Mouse (Mus musculus) right cerebral cortex, adult 2 months (tissue): Measurements from ENCODE around the gene Olfr51.
A peak's percentile ranks its signal among the peaks of the same experiment; 100 is the strongest.
"Not testable (repeated sequence)": the region's sequence is repeated elsewhere in the genome, so short reads cannot be mapped to it uniquely, and the experiment has no call there.

Source experiments
- DNase-seq, 2 experiments: peaks; one replicate each; pipeline ENCODE4 v3.0.0; 2021 to 2022; ENCODE audit warnings: low spot score in 2 of 2

Olfr51 gene

DNA sequence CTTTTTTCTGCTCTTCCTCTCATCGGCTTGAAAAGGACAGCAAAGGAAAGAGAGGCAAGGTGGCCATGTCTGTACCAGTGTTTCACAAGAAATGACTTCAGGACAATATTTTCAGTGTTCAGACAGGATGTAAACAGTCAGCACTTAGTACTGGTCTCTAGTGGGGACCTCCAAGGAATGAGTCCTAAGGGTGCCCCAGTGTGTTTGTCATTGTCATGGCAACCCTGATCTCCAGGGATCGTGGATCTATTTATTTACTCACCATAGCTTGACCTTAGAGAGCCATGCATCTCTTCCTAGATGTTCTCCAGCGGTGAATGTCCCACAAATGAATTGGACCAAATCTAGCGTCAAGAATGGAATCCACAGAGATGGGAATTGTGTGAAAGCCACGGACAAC lies at the start of gene Olfr51:
Gene Olfr51 (plus strand): TSS at position 301 of the 400 bp plus-strand sequence.
- no peak for DNase-seq

GRCm38 (mm10) chr11:50953665-50954064 lies 49.7 kb upstream of the Olfr51 start, which contains the start of gene Prop1:
TSS of gene Prop1 (minus strand) at chr11:50953765.
- no peak for DNase-seq

DNA sequence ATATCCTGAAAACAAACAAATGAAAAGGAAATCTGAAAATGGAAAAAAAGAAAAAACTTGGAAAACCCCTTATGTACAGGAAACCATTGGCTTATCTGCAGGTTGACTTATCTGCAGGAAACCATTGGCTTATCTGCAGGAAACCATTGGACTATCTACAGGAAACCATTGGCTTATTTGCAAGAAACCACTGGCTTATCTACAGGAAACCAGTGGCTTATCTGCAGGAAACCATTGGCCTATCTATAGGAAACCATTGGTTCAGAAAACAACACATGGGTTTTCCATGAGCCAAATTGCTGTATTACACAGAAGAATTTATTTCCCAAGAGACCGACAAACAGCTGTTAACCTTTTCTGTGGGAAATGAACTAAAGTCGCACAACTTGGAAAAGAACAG lies 38.5 kb upstream of the Olfr51 start:
- no peak for DNase-seq

- DNase-seq: no peak
These were observed 37.2 kb upstream of the Olfr51 start, which contains the start of gene Olfr1378 for GRCm38 (mm10) chr11:50966230-50966629. TSS of gene Olfr1378 (plus strand) at chr11:50966530.

- no peak for DNase-seq
These were observed 26.2 kb upstream of the Olfr51 start for GRCm38 (mm10) chr11:50977216-50977615.

GRCm38 (mm10) chr11:50981667-50982066 lies 21.7 kb upstream of the Olfr51 start, which contains the start of gene Olfr1377:
TSS of gene Olfr1377 (plus strand) at chr11:50981967.
- DNase-seq: no peak

DNA sequence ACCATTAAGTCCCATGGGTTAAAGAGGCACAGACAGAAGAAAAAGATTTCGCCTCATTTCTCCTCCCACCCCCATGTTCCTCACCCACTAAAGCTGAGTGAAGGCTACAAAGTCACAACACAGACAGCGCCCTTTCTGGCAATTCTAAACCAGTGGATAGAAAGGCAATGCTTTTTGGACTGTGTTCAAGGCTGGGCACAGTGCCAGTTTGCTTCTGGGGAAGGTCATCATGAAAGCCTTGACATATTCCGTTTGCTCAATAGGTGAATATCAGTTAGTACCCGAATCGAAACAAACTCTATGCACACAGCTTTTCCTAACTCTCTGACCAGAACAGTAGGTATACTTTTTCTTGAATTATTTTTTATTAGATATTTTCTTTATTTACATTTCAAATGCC lies 8.4 kb downstream of the Olfr51 start:
- no peak for DNase-seq

GRCm38 (mm10) chr11:51013936-51014335 lies 10.5 kb downstream of the Olfr51 start, which contains the start of gene Olfr54:
TSS of gene Olfr54 (plus strand) at chr11:51014236.
- DNase-seq: no peak

DNA sequence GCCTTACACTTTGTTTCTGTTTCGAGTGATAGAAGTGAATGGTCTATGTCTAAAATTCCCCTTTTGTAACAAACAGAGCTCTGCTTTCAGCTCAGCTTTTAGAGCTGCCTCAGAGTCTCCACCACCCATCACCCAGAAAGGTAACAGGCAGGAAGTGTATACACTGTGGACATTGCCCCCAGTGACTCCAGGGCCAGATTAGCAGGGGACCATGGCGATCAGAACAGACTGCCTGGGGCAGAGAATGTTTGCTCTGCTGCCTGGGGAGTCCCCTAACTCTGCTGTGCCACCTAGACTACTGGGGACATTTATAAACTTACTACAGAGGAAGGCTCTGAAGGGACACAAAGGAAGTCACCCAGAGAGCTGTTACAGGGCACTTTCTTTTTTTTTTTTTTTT lies 12.9 kb downstream of the Olfr51 start:
- DNase-seq: no peak

GRCm38 (mm10) chr11:51026811-51027210 lies 23.4 kb downstream of the Olfr51 start:
- DNase-seq: not testable (repeated sequence)

GRCm38 (mm10) chr11:51029381-51029780 lies 26.0 kb downstream of the Olfr51 start:
- DNase-seq: not testable (repeated sequence)

GRCm38 (mm10) chr11:51030225-51030624 lies 26.8 kb downstream of the Olfr51 start:
- DNase-seq: no peak

DNA sequence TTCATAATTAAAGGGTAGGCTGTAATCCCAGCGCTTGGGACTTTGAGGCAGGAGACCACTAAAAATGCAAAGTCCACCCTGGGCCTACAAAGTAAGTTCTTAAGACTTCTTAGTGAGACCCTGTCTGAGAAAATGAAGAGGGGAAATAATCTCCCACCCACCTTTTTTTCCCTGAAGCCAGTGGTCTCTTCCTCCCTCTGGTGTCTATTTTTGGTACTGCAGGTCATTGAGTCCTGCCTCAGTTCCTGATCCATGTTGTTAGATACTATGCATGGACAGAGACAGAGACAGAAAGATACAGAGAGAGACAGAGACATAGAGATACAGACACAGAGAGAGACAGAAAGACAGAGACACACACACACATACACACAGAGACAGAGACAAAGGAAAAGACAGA lies 29.5 kb downstream of the Olfr51 start:
- DNase-seq: peak in 1 of 2 experiments; percentile 24

GRCm38 (mm10) chr11:51034141-51034540 lies 30.7 kb downstream of the Olfr51 start:
- not testable (repeated sequence) for DNase-seq

DNA sequence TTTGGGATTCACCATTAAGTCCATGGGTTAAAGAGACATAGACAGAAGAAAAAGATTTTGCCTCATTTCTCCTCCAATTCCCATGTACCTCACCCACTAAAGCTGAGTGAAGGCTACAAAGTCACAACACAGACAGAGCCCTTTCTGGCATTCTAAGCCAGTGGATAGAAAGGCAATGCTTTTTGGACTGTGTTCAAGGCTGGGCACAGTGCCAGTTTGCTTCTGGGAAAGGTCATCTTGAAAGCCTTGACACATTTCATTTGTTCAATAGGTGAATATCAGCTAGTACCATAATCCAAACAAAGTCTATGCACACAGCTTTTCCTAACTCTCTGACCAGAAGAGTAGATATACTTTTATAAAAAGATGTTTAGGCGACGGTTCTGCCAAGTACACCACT lies 32.6 kb downstream of the Olfr51 start:
- no peak for DNase-seq

DNA sequence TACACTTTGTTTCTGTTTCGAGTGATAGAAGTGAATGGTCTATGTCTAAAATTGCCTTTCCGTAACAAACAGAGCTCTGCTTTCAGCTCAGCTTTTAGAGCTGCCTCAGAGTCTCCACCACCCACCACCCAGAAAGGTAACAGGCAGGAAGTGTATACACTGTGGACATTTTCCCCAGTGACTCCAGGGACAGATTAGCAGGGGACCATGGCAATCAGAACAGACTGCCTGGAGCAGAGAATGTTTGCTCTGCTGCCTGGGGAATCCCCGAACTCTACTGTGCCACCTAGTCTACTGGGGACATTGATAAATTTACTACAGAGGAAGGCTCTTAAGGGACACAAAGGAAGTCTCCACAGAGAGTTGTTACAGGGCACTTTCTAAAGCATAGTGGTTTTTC lies 41.4 kb downstream of the Olfr51 start:
- not testable (repeated sequence) for DNase-seq

DNA sequence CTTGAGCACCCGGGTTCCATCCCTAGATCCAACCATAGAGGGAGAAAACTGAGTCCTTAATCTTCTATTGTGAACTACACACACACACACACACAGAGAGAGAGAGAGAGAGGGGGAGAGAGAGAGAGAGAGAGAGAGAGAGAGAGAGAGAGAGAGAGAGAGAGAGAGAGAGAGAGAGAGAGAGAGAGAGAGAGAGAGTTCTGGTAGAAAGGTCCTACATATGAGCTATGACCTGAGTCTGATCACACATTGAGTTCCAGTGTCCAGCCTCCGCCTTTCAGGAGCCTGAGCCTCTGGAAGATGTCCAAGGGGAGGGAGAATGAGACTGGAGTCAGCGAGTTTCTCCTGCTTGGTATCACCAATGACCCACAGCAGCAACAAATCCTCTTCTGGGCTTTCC lies 44.4 kb downstream of the Olfr51 start, which contains the start of gene Olfr1375:
Gene Olfr1375 (plus strand): TSS at position 301 of the 400 bp plus-strand sequence.
- DNase-seq: not testable (repeated sequence)

GRCm38 (mm10) chr11:51051678-51052077 lies 48.3 kb downstream of the Olfr51 start:
- no peak for DNase-seq

- no peak for DNase-seq
These were observed 49.8 kb downstream of the Olfr51 start for GRCm38 (mm10) chr11:51053230-51053629.

DNA sequence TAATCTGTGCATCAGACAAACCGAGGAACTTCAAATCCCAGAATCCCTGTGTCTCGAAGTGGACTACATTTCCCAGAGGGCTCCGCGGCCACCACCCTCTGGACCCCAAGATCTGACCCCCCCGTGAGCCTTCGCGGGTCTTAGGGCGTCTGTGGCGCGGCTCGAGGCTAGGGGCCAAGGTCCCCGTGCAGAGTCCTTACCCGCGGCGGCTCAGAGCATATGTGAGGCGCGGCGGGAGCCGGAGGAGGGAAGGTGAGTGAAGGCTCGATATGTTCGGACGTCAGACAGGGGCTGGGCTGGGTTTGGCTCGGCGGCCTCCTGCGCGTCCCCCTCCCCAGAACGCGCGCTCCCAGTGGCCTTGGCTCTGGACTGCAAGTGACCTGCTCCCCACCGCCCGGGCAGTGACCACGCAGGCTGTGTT lies 55.8 kb downstream of the Olfr51 start, which contains the start of gene Zfp354a:
Gene Zfp354a (plus strand): TSS at position 107 of the 421 bp plus-strand sequence.
- DNase-seq: peak; percentile 79 to 80
